Mouse (Mus musculus) small intestine, adult 2 months (tissue): ENCODE results near the gene Sec14l5.

Experiments
- CTCF ChIP-seq: fragments of 200-500 bp; IDR thresholded peaks from 2 replicates; pipeline ENCODE4 v1.5.1; 2012; ENCODE audit warnings: low read depth, mild to moderate bottlenecking, control low read depth, inconsistent platforms, low read length, moderate library complexity, mixed read lengths; ENCODE audit not compliant: insufficient replicate concordance, insufficient read length; ENCODE audit errors: extremely low read depth
- POLR2A ChIP-seq: fragments of 200-500 bp; IDR thresholded peaks from 2 replicates; pipeline ENCODE4 v1.6.1; 2012; ENCODE audit warnings: low read depth, mild to moderate bottlenecking, control low read depth, inconsistent platforms, low read length, moderate library complexity

DNA sequence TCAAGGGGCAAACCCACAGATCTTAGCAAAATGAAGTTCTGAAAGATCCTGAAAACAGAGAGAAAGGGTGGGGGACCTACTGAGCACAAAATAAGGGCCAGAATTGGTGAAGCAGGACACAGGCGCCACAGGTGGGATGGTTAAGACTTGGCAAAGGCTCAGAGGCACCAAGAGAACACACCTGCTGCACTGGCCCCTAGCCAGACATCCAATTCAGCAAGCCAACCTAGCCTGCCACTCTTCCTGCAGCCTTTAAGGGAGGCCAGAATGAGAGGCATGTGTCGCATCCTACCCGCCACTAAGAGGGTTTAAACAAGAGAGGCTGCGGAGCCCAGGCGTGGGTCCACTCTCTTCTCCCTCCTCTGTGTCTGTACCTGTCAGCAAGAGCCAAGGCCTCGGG is 45.9 kb upstream of the Sec14l5 start:
- TF ChIP-seq CTCF (no peak), POLR2A (no peak)
